Mouse (Mus musculus): Measurements from ENCODE around the gene Npc2. TPM values are rescaled to one million over a fixed set of nuclear protein-coding genes. Genes with fewer than 3 reads are reported as not detected.

Npc2 gene
- polyA plus RNA-seq, 1 experiment, result 677 TPM

- no peak for TF ChIP-seq POLR2A (IDR thresholded peaks at IDR 0.05; ENCODE audit: borderline replicate concordance, low read depth, low read length)
- TF ChIP-seq CTCF (IDR thresholded peaks at IDR 0.05; ENCODE audit: low read depth, low read length), result no peak
- Histone ChIP-seq H3K4me1 (ENCODE audit: control insufficient read depth, insufficient read depth, low read length) (peaks cover 24% of the 10 kb centered on the region), H3K4me3 (ENCODE audit: insufficient read depth, low read length) (no peak overlapping the region), H3K27ac (ENCODE audit: insufficient read depth, low read depth, low read length) (no peak overlapping the region)
Observed at GRCm38 (mm10) chr12:84807351-84807750, 34.4 kb upstream of the Npc2 start.

- TF ChIP-seq CTCF (IDR thresholded peaks at IDR 0.05; ENCODE audit: low read depth, low read length) (no peak), POLR2A (IDR thresholded peaks at IDR 0.05; ENCODE audit: borderline replicate concordance, low read depth, low read length) (no peak)
- H3K27ac ChIP-seq (ENCODE audit: insufficient read depth, low read depth, low read length), result no peak overlapping the region
- no peak overlapping the region for H3K4me3 ChIP-seq (ENCODE audit: insufficient read depth, low read length)
- peaks cover 30% of the 10 kb centered on the region for H3K4me1 ChIP-seq (ENCODE audit: control insufficient read depth, insufficient read depth, low read length)
Observed at GRCm38 (mm10) chr12:84806726-84807125, 33.8 kb upstream of the Npc2 start.

- no peak overlapping the region for H3K4me3 ChIP-seq (ENCODE audit: insufficient read depth, low read length)
- no peak for TF ChIP-seq POLR2A (IDR thresholded peaks at IDR 0.05; ENCODE audit: borderline replicate concordance, low read depth, low read length)
- TF ChIP-seq CTCF (IDR thresholded peaks at IDR 0.05; ENCODE audit: low read depth, low read length), result no peak
- no peak overlapping the region for H3K27ac ChIP-seq (ENCODE audit: insufficient read depth, low read depth, low read length)
- peaks cover 35% of the 10 kb centered on the region for H3K4me1 ChIP-seq (ENCODE audit: control insufficient read depth, insufficient read depth, low read length)
Observed at GRCm38 (mm10) chr12:84806010-84806409, 33.1 kb upstream of the Npc2 start.

GRCm38 (mm10) chr12:84805228-84805842 lies 32.4 kb upstream of the Npc2 start:
- TF ChIP-seq POLR2A (IDR thresholded peaks at IDR 0.05; ENCODE audit: borderline replicate concordance, low read depth, low read length) (no peak), CTCF (IDR thresholded peaks at IDR 0.05; ENCODE audit: low read depth, low read length) (no peak)
- H3K4me1 ChIP-seq (ENCODE audit: control insufficient read depth, insufficient read depth, low read length), result peaks cover 41% of the 10 kb centered on the region
- no peak overlapping the region for H3K27ac ChIP-seq (ENCODE audit: insufficient read depth, low read depth, low read length)
- H3K4me3 ChIP-seq (ENCODE audit: insufficient read depth, low read length), result no peak overlapping the region

GRCm38 (mm10) chr12:84802625-84803024 lies 29.7 kb upstream of the Npc2 start:
- Histone ChIP-seq H3K4me1 (ENCODE audit: control insufficient read depth, insufficient read depth, low read length) (peaks cover 43% of the 10 kb centered on the region), H3K4me3 (ENCODE audit: insufficient read depth, low read length) (no peak overlapping the region), H3K27ac (ENCODE audit: insufficient read depth, low read depth, low read length) (no peak overlapping the region)
- no peak for TF ChIP-seq CTCF (IDR thresholded peaks at IDR 0.05; ENCODE audit: low read depth, low read length)
- TF ChIP-seq POLR2A (IDR thresholded peaks at IDR 0.05; ENCODE audit: borderline replicate concordance, low read depth, low read length), result no peak

GRCm38 (mm10) chr12:84801532-84802110 lies 28.7 kb upstream of the Npc2 start:
- TF ChIP-seq CTCF (IDR thresholded peaks at IDR 0.05; ENCODE audit: low read depth, low read length), result no peak
- no peak for TF ChIP-seq POLR2A (IDR thresholded peaks at IDR 0.05; ENCODE audit: borderline replicate concordance, low read depth, low read length)
- H3K27ac ChIP-seq (ENCODE audit: insufficient read depth, low read depth, low read length), result no peak overlapping the region

GRCm38 (mm10) chr12:84800419-84800818 lies 27.5 kb upstream of the Npc2 start:
- no peak overlapping the region for H3K27ac ChIP-seq (ENCODE audit: insufficient read depth, low read depth, low read length)
- peaks cover 43% of the 10 kb centered on the region for H3K4me1 ChIP-seq (ENCODE audit: control insufficient read depth, insufficient read depth, low read length)
- TF ChIP-seq CTCF (IDR thresholded peaks at IDR 0.05; ENCODE audit: low read depth, low read length) (no peak), POLR2A (IDR thresholded peaks at IDR 0.05; ENCODE audit: borderline replicate concordance, low read depth, low read length) (no peak)
- H3K4me3 ChIP-seq (ENCODE audit: insufficient read depth, low read length), result no peak overlapping the region

More at GRCm38 (mm10) chr12:84801532-84802110, 28.7 kb upstream of the Npc2 start:
- Histone ChIP-seq H3K4me3 (ENCODE audit: insufficient read depth, low read length) (no peak overlapping the region), H3K4me1 (ENCODE audit: control insufficient read depth, insufficient read depth, low read length) (peaks cover 43% of the 10 kb centered on the region)

GRCm38 (mm10) chr12:84799086-84799485 lies 26.1 kb upstream of the Npc2 start:
- no peak for TF ChIP-seq POLR2A (IDR thresholded peaks at IDR 0.05; ENCODE audit: borderline replicate concordance, low read depth, low read length)
- no peak for TF ChIP-seq CTCF (IDR thresholded peaks at IDR 0.05; ENCODE audit: low read depth, low read length)
- Histone ChIP-seq H3K27ac (ENCODE audit: insufficient read depth, low read depth, low read length) (no peak overlapping the region), H3K4me1 (ENCODE audit: control insufficient read depth, insufficient read depth, low read length) (peaks cover 40% of the 10 kb centered on the region), H3K4me3 (ENCODE audit: insufficient read depth, low read length) (no peak overlapping the region)

GRCm38 (mm10) chr12:84794647-84795046 lies 21.7 kb upstream of the Npc2 start:
- Histone ChIP-seq H3K4me1 (ENCODE audit: control insufficient read depth, insufficient read depth, low read length) (no peaks in the 10 kb centered on the region), H3K27ac (ENCODE audit: insufficient read depth, low read depth, low read length) (no peak overlapping the region), H3K4me3 (ENCODE audit: insufficient read depth, low read length) (no peak overlapping the region)
- TF ChIP-seq POLR2A (IDR thresholded peaks at IDR 0.05; ENCODE audit: borderline replicate concordance, low read depth, low read length) (no peak), CTCF (IDR thresholded peaks at IDR 0.05; ENCODE audit: low read depth, low read length) (no peak)

- no peak overlapping the region for H3K27ac ChIP-seq (ENCODE audit: insufficient read depth, low read depth, low read length)
- no peak overlapping the region for H3K4me3 ChIP-seq (ENCODE audit: insufficient read depth, low read length)
- no peaks in the 10 kb centered on the region for H3K4me1 ChIP-seq (ENCODE audit: control insufficient read depth, insufficient read depth, low read length)
- no peak for TF ChIP-seq CTCF (IDR thresholded peaks at IDR 0.05; ENCODE audit: low read depth, low read length)
- no peak for TF ChIP-seq POLR2A (IDR thresholded peaks at IDR 0.05; ENCODE audit: borderline replicate concordance, low read depth, low read length)
Observed at GRCm38 (mm10) chr12:84792629-84793028, 19.7 kb upstream of the Npc2 start.

Data from bone marrow macrophage, adult 2 months (primary cell).